Mouse (Mus musculus) megakaryocyte, adult 5-6 weeks (primary cell): Measurements from ENCODE around the gene Inpp5b. TPM values are rescaled to one million over a fixed set of nuclear protein-coding genes. Genes with fewer than 3 reads are reported as not detected.
"Not testable (repeated sequence)": the region's sequence is repeated elsewhere in the genome, so short reads cannot be mapped to it uniquely, and the experiment has no call there.

Source experiments
- ATAC-seq: 2 replicates; pipeline ENCODE4 v1.8.0; 2016; ENCODE audit warnings: mild to moderate bottlenecking, inconsistent platforms; ENCODE audit not compliant: poor library complexity, severe bottlenecking
- total RNA-seq, 2 experiments: library from RNA; stranded (forward) in 1 of 2; stranded (reverse) in 1 of 2; fragments of 153-499, 151-499 nt in 1 of 2; fragments of 221-1000, 200-1000 nt in 1 of 2; gene quantifications; 2 replicates each; pipeline versions ENCODE4 v1.2.3 to v1.2.4; 2015 to 2017

Gene Inpp5b
- total RNA-seq, 2 experiments from 2014 or later, result 32.6 to 48.4 TPM

DNA sequence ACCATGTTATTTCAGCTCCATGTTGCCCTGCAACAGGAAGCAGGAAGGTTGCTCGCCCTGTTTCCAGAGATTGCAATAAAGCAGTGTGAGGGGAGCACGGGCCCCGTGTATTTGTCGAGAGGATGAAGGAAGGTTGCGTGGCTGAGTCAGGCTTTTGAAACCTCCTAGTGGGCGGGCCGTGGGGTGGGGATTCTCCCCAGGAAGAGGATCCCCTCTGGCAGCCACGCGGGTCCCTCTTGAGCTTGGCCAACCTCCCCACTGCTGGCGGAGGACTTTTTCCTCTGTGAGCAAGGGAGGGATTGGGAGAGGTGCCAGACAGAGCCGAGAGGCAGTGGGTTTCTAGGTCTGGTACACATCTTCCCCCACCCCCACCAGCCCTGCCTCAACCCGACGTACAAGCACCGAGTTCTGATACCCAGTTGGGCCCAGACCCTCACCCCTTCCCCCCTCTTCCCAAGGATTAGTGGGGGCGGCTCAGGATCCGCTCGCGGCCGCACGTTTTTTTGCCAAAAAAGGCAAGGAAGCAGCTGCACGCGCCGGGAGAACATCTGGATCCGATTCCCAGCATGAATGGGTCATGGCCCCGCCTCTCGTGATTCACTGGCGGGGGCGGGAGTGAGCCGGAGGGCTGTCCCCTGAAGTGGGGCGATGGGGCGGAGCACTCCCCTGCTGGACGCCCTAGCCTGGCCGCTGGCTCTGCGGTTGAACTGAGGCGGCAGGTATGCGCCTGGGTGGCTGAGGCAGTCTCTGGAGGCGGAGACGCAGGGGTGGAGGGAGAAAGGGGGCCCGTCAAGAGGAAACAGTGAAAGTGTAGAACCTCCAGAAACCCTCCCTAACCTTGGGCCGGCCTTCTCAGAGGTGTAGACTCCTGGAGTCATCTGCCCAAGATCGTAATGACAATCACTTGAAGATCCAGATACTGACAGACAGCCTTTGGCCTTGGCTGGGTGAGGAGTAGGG lies 32.9 kb upstream of the Inpp5b start:
- ATAC-seq, result peak; percentile 75

DNA sequence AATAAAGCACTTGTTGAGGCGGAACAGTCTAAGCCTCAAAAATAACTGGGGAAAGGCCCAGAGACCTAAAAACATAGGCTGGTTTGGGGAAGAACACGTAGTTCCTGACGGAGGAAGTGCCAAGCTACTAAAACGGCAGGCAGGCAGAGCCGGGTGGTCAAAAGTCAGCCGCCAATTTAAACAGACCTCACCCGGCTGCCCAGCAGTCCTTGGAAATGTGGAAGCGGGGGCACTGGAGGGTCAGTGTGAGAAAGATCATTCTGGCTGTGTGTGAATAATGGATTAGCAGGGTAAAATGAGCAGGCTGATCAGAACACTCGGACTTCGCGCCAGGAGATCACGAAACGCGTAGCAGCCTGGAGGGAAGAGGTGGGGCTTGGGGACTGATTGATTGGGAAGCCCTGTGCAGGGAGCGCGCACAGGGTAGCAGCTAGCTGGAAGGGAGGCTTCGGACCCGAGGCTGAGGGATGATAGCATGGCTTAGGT lies 31.6 kb upstream of the Inpp5b start:
- ATAC-seq, result 0 out of 2 replicates have a peak, but pooled peaks have one; percentile 8

DNA sequence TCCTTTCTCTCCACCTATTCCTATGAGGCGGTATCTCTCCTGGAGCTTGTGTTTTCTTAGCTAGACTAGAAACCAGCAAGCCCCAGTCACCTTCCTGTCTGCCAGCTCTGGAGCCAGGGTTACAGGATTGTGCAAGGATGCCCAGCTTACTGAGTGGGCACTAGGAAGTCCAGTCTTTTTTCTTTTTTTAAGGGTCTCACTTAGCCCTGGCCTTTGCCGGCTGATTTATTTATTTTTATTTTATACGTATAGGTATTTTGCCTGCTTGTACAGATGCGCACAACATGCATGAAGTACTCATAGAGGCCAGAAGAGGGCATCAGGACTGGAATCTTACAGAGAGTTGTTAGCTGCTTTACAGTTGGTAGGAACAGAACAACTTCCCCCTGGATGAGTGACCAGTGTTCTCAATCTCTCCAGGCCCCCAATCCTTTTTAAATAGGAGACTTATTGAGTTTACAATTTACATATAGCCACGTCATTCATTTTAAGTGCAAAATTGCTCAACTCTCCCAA lies 30.8 kb upstream of the Inpp5b start:
- peak; percentile 30; the same call in 1 of the 2 replicates for ATAC-seq

DNA sequence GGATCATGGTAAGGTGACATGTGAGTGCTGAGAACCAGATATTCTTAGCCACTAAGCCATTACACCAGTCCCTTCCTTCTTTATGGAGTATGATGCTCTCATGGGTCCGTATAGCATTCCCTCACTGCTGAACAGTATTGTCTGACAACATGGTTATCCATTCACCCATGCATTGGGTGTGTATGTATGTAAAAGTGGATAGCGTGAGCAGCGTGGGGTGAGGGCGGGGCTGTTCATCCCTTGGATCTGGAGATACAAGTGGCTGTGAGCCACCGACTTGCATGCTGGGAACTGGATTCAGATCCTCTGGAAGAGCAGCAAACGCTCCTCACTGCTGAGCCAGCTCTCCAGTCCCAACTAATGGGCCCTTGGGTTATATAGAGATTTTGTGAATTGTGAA lies 29.0 kb upstream of the Inpp5b start:
- no peak for ATAC-seq

DNA sequence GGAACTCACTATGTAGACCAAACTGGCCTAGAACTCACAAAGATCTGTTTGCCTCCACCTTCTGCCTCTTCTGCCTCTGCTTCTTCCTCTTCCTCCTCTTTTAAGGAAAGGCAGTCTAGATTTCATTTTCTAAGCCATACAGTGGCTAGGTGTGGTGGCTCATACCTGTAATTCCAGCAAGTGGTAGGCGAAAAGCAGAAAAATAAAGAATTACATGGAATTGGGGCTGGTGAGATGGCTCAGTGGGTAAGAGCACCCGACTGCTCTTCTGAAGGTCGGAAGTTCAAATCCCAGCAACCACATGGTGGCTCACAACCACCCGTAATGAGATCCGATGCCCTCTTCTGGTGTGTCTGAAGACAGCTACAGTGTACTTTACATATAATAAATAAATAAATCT lies 27.8 kb upstream of the Inpp5b start:
- not testable (repeated sequence) for ATAC-seq

DNA sequence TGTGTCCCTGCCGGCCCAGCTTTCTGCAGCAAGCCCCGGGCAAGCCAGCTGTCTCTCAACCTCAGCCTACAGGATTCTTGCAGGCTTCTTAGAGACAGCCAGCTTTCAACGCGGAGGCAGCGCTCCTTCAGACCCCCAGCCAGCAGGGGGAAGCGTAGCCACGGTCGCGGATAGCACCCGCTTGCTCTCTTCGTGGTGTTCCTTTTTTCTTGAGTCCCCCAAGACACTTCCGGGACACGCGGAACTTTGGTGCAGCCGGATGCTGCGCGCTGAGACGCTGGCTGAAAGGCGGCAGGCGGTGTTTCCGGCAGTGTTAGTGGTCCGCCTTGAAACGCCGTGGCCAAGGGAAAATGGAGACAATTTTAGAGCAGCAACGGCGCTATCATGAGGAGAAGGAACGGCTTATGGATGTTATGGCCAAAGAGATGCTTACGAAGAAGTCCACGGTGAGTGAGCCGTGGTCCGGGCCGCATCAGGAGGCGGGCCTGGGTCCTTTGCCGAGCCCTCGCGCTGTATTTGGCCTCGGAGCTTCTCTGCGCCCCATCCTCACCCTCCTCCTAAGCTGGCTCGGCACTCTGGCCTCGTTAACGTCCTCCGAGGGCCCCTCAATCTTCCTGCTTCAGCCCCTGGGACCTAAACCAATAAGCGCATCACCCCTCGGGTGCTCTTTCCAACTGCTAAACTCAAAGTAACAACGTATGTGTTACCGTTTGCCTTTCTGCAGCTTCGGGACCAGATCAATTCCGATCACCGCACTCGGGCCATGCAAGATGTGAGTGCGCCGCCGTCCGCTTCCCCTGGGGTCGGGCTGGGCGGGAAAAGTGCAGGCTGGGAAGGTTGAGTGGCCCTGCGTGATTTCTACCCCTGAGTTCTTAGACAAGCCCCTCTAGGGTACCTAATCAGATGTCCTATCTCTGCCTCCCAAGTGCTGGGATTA lies 26.8 kb upstream of the Inpp5b start, which contains the start of gene Sf3a3:
Gene Sf3a3 (plus strand): TSS at position 232 of the 937 bp plus-strand sequence.
- ATAC-seq, result peak; percentile 94

DNA sequence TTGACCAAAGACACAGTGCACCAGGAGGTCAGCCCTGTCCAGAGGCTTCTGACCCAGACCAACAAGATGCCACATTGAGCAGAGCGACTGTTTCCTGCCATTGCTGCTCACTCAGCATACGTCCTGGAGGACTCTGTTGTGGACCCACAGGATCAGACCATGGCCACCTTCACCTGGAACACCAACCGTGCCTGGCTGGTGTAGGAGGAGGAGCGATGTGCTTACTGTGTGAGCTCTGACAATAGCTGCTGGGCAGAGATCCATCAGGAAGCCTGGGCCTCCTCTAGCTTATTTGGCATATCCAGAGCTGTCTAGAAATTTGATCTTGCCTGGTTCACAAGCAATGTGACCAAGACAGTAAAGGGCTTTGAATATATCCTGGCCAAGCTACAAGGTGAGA lies 22.5 kb upstream of the Inpp5b start:
- ATAC-seq, result no peak

DNA sequence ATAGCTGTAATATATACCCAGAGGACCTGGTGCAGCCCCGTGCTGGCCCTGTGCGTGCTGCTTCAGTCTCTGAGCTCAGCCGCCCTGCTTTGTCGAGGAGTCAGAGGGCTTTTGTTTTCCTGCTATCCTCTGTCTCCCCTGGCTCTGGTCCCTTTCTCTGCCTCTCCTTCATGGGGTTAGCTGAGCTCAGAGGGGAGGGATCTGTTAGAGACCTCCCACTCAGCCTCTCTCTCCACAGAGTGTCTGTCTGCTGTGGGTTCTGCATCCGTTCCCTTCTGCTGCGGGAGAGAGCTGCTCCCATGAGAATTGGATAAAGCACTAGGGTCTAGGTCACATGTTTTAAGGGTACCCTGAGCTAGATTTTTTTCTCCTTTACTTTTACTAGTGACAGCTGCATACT lies 15.5 kb upstream of the Inpp5b start:
- no peak for ATAC-seq

DNA sequence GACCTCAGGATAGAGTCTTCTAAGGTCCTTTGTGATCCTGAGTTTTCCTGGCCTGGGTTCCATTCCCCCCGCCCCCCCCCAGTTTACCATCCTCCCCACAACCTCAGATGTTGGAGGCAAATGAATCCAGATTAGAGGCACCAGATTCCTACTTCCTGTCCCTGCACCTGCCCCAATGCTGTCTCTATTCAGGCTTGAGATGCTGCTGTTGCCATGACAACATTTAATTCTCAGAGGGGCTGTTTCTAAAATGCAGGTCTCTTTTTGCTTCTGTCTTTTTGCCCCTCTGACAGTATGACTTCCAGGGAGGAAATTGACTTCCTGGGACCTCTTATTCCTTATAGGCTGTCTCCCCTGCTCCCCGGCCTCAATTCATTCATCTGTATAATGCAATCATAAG lies 4.7 kb upstream of the Inpp5b start:
- no peak for ATAC-seq

DNA sequence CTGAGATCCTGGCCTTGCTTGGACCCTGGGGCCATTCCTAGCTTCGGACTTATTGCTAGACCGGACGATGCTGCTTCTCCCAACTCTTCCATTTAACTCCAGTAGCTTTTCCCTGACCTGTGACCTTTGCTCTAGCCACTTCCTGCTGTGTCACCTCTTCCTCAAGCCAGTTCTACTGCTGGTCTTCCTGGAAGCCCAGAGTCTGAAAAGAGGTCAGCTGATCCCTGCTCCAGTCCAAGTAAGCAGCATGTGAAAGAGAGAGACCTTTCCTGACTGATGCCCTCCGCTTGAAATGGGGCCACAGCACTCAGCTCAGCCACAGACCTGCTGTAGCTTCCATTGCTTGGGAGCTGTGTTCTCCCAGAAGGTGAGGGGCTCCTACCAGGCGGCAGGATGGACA lies 4.2 kb upstream of the Inpp5b start:
- ATAC-seq, result no peak

DNA sequence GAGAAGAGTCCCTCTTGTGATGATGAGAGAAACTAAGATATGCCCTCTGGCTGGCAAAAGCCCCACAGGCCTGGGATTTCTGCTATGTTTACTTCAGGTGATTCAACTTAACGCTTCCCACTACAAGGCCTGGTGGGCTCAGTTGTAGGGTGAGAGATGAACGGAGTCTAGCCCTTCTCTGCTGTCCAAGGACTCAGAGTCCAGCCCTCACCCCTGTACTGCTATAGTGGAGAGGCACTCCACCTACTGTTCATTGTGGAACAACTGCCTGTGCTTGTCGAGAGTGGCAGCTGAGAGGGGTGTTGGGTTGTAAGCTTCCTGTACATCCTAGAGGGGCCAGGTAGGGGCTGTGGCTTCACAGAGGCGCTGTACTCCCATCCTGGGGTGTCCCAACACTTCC lies 3.6 kb upstream of the Inpp5b start:
- no peak for ATAC-seq

DNA sequence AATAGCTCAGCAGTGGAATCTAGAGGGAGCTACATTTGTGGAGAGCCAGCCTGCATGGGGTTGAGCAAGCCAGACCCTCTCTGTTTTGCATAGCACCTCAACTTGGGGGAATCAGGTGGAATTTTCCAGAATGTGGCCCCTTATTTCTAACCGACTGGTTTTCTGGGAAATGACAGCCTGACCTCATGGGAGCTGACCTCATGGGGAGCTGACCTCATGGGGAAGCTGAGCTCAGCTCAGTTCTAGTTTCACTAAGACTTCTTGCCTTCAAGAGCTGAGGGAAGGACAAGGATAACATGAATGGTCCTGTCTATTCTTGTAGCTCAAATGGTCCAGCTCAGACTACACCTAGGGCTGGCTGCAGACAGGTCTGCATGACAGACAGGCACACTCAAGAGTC lies 2.9 kb upstream of the Inpp5b start:
- no peak for ATAC-seq

DNA sequence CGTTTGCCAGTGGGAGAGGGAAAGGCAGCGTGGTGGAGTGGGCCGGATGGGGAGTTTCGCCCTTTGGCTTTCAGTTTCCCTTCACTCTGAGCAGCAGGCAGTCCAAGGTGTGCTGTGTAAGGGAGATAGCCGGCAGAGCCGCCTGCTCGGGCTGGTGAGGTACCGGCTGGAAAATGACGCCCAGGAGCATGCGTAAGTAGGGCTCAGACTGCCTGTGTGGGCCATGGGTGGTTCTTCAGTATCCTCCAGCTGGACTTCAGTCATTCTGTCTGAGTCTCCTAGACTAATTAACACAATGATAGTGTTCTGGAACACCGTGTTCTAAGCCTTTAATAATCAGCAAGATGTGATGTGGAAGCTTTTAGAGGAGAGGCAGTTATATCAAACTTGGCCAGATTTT lies 1.2 kb downstream of the Inpp5b start:
- no peak for ATAC-seq

DNA sequence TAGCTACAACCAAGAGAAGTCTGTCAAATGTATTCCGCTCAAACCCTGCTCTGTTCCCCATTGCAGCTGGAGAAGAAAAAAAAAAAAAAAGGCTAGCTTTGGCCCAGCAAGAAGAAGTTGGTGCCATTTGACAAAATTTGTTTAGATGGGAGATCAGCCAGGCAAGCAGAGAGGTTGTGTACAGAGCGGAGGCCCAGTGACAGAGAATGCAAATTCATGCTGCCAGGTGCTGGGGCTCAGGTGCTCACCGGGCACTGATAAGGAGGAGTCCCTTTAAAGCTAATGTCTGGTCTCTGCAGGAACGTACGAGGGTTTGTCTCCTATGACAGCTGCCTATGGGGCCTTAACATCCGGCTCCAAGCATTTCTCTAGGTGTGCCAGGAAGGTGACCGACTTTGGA lies 4.9 kb downstream of the Inpp5b start:
- ATAC-seq, result no peak

DNA sequence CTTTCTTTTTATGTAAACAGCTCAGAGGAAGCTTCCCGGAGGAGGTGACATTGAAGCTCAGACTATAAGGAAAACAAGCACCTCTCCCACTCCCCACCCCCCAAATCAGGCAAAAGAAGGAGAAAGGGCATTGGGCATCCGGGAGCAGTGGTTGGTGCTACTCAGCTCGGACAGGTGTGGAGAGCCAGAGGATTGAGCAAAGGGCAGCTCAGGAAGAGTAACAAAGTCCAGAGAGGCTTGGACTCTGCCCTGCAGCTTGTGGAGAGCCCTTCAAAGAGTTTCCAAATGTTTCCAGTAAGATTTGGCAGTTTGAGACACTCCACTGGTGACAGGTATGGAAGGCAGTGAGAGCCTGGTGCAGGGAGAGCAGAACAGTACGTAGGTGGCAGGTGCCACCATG lies 6.2 kb downstream of the Inpp5b start:
- no peak for ATAC-seq

DNA sequence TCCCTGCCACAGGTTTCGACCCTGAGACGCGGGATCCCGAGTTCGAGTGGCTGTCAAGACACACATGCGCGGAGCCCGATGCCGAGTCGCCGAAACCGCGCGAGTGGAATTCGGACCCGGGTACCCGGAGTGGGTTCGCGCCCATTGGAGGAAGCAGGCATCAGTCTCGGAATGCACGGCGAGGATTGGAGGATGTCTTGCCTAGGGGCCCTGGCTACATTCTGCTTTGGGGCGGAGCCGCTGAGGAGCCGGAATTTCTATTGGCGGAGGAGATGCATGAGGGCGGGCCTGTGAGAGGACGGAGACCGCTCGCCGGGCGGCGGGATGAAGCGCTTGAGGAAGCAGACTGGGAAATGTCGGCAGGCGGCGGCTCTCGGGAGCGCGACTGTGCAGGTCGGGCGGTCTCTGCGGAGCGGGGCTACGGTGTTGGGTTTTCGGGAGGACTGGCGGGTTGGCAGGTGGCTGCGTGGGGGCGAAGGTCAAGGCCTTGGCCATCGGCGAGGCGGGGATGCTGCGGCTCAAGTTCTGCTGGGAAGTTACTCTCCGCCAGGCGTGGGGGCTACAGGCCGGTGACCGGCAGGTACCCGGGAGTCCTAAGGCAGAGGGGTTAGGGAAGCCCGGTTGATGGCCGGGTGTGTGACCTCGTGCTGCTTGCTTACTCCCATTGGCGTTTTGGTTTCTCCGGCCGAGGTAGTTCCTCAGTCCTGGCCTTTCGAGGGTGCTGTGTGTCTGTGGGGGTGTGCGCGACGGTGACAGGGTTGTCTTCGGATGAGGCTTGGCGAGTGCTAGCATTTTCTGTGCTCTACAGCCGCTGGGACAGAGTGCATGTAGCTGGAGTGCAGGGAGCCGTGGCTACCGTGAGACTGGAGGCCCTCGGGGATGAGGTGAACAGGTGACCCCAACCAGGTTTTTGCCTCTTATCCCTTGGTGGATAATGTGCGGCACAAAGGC lies 9.9 kb downstream of the Inpp5b start:
- peak; percentile 94 for ATAC-seq

DNA sequence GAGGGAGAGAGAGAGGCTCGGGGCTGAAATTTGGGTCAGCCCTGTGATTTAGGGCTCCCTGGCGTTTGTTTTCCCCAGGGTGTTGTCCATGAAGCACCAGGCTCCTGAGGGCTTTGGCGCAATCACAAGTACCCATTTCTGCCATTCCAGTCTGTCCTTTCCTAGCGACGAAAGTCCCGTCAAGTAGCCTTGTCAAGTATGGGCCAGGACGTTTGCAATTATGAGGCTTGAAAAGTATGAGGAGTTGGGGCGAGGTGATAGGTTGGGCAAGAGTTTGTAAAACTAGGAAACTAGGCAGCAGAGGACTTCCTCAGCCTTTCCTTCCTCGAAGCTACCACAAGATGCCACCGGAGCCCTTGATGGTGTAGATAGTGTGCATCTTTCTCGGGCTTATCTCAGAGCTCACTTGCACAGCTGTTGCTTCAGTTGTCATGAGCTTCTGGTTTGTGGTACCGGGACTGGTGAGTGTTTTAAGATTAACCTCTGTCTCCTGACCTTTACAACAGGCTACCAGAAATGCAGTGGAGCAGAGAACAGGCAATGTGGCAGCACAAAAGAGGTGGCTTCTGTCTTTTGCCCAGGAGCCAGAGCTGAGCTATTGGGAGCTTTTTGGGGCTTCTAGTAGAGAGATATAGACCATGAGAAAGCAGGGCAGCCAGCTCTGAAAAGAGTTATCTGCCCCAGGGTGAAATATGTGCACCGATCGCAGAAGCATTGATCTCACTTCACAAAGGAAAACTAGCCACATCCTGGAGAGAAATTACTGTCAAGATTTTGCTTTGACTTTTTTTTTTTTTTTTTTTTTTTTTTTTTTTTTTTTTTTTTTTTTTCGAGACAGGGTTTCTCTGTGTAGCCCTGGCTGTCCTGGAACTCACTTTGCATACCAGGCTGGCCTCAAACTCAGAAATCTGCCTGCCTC lies 10.9 kb downstream of the Inpp5b start:
- ATAC-seq, result peak; percentile 57

DNA sequence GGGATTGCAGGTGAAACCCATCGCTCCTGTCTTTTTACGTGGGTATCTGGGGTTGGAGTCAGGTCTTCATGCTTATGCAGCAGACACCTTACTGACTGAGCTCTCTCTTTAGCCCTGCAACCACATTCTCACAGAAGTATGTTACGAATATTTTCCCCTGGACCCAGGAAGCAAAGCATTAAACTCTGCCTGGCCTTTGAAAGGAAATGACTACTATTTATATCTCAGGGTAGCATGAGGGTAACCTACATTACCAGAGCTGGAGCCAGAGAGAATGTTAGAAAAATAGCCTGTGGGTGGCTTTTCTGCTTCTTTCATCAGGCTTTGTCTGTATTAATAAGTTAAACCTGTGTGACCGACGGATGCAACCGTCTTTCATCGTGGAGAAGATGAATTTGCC lies 13.9 kb downstream of the Inpp5b start:
- ATAC-seq, result no peak

DNA sequence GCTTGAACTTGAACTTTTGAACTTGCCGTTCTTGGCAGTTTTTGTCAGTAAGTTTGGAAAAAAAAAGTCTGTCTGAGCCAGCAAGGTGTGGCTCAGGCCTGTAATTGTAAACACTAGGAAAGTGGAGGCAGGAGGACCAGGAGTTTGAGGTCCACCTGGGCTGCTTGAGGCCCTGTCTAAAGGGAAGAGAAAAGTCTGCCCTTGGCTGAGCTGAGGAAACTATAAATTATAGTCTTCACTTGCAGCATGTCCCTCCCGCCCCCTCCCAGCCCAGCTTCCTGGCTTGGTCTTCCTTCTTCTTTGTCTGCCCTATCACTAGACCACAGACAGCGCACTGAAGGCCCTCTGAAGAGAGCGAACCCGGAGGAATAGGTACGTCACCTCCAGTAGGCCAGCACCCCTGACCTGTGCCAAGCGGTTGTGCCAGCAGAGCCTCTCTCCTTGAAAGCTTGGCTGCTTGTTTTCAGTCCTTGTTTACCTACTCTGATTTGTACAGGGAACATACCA lies 17.7 kb downstream of the Inpp5b start:
- peak; percentile 63 for ATAC-seq
